Mouse (Mus musculus): ENCODE data around the gene Pgr.

Pgr gene

GRCm38 (mm10) chr9:8899616-8900202 lies at the start of gene Pgr:
Gene Pgr (plus strand): TSS chr9:8899833.
- no peak for DNase-seq (ENCODE audit: low spot score)

GRCm38 (mm10) chr9:8857455-8857854 lies 42.2 kb upstream of the Pgr start:
- no peak for DNase-seq (ENCODE audit: low spot score)

GRCm38 (mm10) chr9:8868511-8868910 lies 31.1 kb upstream of the Pgr start:
- DNase-seq (ENCODE audit: low spot score): no peak

GRCm38 (mm10) chr9:8895205-8895604 lies 4.4 kb upstream of the Pgr start:
- no peak for DNase-seq (ENCODE audit: low spot score)

GRCm38 (mm10) chr9:8900203-8901012 lies 775 bp downstream of the Pgr start:
- DNase-seq (ENCODE audit: low spot score): no peak

GRCm38 (mm10) chr9:8901013-8901646 lies 1.5 kb downstream of the Pgr start:
- no peak for DNase-seq (ENCODE audit: low spot score)

GRCm38 (mm10) chr9:8901647-8902131 lies 2.1 kb downstream of the Pgr start:
- no peak for DNase-seq (ENCODE audit: low spot score)

GRCm38 (mm10) chr9:8902277-8902676 lies 2.6 kb downstream of the Pgr start:
- DNase-seq (ENCODE audit: low spot score): no peak

- no peak for DNase-seq (ENCODE audit: low spot score)
Observed at GRCm38 (mm10) chr9:8927561-8927960, 27.9 kb downstream of the Pgr start.

- DNase-seq (ENCODE audit: low spot score): no peak
Observed at GRCm38 (mm10) chr9:8937753-8938152, 38.1 kb downstream of the Pgr start.

- no peak for DNase-seq (ENCODE audit: low spot score)
Observed at GRCm38 (mm10) chr9:8953306-8953705, 53.7 kb downstream of the Pgr start.

GRCm38 (mm10) chr9:8964512-8965133 lies 65.0 kb downstream of the Pgr start:
- no peak for DNase-seq (ENCODE audit: low spot score)

- no peak for DNase-seq (ENCODE audit: low spot score)
Observed at GRCm38 (mm10) chr9:8970240-8970639, 70.6 kb downstream of the Pgr start.

GRCm38 (mm10) chr9:8971491-8971890 lies 71.9 kb downstream of the Pgr start, which contains the start of gene Gm16485:
Gene Gm16485 (plus strand): TSS chr9:8971791.
- DNase-seq (ENCODE audit: low spot score): no peak

GRCm38 (mm10) chr9:8977775-8978174 lies 78.1 kb downstream of the Pgr start:
- DNase-seq (ENCODE audit: low spot score): no peak

- no peak for DNase-seq (ENCODE audit: low spot score)
Observed at GRCm38 (mm10) chr9:8982315-8982714, 82.7 kb downstream of the Pgr start.

- no peak for DNase-seq (ENCODE audit: low spot score)
Observed at GRCm38 (mm10) chr9:8996494-8996893, 96.9 kb downstream of the Pgr start.

- no peak for DNase-seq (ENCODE audit: low spot score)
Observed at GRCm38 (mm10) chr9:9001170-9001569, 101.5 kb downstream of the Pgr start.

- no peak for DNase-seq (ENCODE audit: low spot score)
Observed at GRCm38 (mm10) chr9:9015108-9015507, 115.5 kb downstream of the Pgr start.

Measured in spleen, adult 12 weeks (tissue).